Mouse (Mus musculus) frontal cortex, postnatal 25 days (tissue): ENCODE data around the gene Syngr3.
"Not testable (repeated sequence)": the region's sequence is repeated elsewhere in the genome, so short reads cannot be mapped to it uniquely, and the experiment has no call there.

Source experiments
- DNase-seq, 2 experiments: peaks; one replicate each; pipeline ENCODE4 v3.0.0; 2022; ENCODE audit warnings: low spot score in 2 of 2

Gene Syngr3

DNA sequence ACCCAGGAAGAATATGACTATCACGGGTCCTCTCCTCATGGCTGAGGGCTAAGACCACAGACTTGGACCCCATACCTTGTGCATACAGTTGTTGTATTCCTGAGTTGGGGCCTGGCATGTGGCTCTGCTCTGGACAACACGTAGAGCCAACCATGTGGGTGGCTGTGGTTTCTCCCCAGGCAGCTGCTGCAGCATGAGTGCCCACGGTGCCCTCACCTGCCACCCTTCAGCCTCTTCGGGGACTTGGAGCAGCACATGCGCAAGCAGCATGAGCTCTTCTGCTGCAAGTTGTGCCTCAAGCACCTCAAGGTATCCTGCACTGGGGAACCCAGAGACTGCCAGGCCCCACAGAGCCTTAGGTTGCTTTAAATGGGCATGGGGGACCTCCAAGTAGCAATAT is 12.9 kb downstream of the Syngr3 start:
- no peak for DNase-seq

DNA sequence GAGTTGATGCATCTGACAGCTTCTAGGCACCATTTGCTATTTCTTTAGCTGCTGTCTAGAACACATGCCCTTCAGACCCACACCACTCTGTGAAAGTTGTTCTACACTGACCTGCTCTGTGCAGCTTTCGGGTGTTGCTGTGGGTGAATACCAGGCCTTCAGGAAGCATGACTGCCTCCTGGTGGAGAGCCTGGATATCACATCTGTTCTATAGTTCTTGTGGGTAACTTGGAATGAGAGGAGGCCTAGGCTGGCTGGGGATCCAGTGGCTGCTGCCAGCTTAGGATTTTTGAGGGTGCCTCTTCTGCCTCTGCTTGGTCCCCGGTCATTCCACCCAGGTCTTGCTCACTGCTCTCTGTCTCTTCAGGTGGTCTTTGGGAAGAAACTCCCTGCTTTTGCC is 13.6 kb downstream of the Syngr3 start:
- peak in 1 of 2 experiments; percentile 46 for DNase-seq

DNA sequence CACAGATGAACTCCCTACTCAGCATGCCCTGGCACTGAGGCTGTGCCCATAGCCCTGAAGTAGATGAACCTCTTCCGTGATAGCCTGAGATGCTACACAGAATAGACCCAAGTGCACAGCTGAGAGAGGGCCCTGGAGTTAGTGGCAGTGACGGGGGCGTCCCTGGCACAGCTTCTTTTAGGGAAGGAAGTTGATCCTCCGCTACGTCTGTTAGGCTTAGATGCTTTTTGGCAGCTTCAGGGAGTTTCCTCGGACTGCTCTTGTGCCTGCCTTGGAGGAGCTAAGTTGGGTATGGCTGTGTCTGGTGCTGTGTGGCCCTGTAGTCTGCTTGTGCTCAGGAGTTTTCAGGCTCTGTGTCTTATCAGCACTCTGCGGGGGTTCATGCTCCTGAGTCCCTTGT is 15.5 kb downstream of the Syngr3 start:
- no peak for DNase-seq

DNA sequence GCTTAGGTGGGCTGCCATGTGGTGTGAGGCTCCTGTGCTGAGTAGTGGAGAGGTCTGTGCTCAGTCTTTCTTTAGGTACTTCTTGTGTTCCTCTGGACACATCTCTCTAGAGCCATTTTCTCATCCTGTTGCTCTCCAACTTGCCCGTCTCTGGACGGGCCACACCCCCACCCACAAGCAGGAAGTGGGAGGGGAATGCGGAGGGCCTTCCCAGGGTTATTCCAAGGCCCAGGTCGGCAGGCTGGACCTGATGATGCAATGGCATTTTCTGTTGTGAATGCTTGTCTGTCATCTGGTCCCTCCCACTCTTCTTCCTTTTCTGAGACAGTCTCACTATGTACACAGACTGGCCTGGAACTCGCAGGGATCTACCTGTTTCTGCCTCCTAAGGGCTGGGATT is 17.6 kb downstream of the Syngr3 start:
- no peak for DNase-seq

DNA sequence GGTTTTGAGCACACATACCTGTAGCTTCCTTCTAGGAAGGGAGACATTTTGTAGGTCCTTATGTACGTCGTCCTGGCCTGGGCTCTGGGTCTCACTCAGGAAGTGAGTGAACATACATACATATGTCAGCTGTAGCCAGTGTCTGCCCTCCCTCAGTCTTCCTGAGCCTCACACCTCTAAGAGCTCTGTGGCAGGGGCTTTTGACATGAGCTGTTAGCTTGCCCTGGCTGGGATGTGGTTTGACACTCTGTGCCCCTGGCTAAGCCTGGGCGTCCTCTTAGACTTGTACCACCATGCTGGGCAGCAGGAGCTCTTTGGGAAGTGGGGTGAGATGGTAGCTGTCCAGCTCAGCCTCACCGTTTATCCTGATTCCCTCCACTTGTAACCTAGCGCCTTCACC is 18.4 kb downstream of the Syngr3 start:
- no peak for DNase-seq

DNA sequence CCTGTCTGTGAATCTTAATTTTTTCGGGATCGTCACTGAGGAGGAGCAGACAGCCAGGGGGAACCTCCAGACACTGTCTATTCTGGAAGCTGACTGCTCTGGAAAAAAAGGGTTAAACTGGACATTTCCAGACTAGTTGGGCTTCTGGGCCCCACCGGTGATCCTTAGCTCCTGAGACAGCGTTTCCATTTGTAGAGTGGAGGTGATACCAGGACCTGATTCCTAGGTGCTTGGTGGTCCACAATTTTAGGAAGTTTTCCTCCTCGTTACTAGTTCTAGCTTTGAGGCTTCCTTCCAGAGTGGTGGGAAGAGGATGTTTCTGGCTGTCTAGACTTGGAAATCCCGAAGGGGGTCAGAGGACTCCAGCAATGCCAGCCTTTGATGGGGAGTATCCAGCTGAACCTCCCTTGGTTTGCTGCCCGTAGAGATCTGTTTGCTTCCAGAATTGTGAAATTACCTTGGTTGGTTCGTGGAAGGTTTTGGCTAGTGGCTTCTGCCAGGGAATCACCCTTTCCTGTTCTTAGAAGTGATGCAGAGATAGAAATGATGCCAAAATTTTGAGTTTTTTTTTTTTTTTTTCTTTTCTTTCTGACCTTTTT is 19.4 kb downstream of the Syngr3 start:
- DNase-seq: no peak

DNA sequence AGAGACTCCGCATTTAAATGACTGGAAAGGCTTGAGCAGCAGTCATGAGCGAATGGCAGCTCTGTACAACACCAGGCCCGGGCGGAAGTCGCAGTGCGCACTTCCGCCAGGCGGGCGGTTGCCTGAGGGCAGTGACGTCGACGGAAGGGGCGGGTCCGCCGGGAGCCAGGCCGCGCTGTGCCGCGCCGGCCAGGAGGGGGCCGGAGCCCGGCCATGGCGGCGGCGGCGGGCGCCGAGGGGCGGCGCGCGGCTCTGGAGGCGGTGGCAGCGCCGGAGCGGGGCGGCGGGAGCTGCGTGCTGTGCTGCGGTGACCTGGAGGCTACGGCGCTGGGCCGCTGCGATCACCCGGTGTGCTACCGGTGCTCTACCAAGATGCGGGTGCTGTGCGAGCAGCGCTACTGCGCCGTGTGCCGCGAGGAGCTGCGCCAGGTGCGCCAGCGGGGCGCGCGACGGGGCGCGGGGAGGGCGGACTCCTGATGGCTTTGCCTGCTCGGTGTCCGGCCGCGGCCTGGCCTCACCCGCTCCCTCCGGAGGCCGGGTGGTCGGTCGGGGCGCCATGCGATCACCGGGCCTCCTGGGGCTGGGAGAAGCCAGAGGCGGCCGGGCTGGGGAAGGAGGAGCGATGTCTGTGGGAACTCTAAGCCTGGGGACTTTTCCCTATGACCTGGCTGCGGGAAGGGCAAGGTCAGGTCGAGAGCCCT is 20.1 kb downstream of the Syngr3 start, which contains the start of gene Zfp598:
Zfp598 (plus strand) TSS at position 143 of the 701 bp plus-strand sequence.
- peak; percentile 78 to 91 for DNase-seq

DNA sequence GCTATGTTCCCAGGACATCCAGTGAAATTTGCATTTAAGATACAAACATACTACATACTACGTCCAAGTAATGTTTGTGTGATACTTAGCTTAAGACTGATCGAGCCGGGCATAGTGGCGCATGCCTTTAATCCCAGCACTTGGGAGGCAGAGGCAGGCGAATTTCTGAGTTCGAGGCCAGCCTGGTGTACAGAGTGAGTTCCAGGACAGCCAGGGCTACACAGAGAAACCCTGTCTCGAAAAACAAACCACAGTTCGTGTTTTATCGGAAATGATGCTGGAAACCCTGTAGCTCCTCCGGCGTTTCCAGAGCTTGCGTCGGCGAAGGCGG is 20.6 kb downstream of the Syngr3 start:
- DNase-seq: not testable (repeated sequence)

DNA sequence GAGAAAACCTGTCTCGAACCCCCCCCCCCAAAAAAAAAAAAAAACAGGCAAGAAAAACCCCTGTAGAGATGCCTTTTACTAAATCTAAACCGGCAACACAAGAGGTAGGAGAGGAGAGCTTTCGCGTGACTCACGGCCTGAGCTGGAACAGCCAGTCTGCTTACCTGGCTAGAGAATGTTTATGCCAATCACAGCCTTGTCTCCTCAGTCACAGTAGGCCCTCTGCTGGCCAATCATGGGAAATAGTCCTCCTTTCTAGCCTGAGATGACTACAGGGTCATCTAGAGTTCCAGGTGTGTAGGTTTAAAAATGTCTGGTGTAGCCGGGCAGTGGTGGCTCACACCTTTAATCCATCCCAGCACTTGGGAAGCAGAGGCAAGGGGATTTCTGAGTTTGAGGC is 22.3 kb downstream of the Syngr3 start:
- DNase-seq: peak in 1 of 2 experiments; percentile 48

DNA sequence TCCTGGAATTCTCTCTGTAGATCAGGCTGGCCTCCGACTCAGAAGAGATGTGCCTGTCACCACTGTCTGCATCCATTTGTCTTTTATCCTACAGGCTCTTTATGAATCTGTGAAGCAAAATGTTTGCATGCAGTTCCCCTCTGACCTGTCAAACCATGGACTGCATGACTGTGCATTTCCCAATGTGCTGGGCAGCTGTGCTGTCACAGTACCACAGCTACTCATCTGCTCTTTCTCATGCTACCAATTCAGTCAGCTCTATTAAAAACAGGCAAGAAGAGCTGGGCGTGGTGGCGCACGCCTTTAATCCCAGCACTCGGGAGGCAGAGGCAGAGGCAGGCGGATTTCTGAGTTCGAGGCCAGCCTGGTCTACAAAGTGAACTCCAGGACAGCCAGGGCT is 22.7 kb downstream of the Syngr3 start:
- not testable (repeated sequence) for DNase-seq

DNA sequence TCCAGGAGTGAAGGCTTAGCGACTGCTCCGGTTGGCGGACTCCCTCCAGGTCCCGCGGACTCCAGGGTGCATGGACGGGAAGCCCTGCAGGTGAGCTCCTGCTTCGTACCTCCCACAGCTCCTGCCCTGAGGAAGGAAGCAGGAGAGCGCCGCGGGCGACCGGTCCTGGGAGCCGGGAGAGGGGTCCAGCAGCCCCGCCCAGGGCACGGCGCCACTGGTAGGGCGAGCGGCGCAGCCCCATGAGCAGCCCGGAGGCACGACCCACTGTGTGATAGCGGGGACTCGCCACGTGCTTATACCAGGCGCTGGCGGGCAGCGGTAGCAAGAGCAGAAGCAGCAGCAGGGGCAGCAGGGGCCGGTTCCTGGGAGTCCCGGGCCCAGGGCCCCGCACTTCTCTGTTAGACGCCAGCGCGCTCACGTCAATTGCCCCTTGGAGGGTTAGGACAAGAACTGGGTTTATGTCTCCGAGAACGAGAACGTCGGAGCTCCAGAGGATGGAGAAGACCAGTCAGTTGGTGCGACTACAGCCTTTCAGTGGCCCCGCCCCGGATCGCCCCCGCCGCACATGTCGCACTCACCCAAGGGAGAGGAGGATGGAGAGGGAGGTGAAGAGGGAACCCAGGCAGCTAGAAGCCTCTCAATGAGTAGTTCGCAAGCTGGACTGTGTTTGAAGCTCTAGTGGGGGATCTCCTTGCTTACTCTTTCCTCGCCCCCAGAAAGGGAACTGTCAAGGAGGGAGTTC is 31.6 kb downstream of the Syngr3 start, which contains the start of gene Npw:
Npw (minus strand) TSS at position 441 of the 742 bp plus-strand sequence.
- no peak for DNase-seq

DNA sequence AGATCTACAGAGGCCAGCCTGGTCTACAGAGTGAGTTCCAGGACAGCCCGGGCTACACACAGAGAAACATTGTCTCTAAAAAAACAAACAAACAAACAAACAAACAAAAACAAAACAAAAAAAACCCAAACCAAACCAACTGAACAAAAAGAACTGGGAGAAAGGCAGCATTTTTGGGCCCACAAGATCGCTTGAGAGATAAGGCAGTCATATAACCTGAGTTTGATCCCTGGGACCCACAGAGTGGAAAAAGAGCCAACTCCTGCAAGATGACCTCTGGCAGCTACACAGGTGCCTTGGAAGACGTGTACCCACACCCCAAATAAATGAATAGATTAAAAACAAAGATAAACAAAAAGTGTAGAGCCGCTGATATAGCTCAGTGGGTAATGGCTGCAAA is 34.8 kb downstream of the Syngr3 start:
- DNase-seq: no peak

DNA sequence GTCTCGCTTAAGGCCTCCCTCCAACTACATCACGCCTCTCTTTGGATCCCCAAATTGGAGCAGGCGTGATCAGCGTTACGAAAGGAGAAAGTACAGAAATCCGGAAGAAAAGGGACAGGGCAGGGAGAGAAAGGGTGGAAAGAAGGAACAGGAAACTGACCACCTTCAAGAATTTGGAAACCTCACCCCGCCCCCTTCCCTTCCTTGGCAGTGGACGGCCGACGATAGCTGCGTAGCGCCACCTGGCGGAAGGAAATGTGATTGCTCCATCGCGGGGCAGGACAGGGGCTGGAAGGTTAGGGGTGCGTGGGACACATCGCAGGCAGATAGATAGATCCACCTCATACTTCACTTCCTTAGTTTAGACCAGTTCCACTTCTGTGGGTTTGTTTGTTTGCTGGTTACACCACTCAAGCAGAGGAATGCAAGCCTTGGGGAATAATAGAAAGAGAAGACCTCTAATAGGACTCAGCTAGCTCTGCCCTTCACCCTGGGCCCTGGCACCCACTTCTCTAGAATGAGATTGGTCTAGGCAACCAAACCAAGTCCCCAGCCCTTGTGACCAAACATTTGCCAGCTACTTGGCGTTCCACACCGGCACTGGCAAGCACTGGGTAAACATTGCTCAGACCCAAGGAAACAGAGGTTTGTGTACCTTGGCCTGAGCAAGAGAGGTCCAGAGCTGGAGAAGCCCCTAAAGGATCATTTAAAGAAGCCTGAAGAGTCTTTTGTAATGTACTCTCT is 35.6 kb downstream of the Syngr3 start:
- peak in 1 of 2 experiments; percentile 50 for DNase-seq

DNA sequence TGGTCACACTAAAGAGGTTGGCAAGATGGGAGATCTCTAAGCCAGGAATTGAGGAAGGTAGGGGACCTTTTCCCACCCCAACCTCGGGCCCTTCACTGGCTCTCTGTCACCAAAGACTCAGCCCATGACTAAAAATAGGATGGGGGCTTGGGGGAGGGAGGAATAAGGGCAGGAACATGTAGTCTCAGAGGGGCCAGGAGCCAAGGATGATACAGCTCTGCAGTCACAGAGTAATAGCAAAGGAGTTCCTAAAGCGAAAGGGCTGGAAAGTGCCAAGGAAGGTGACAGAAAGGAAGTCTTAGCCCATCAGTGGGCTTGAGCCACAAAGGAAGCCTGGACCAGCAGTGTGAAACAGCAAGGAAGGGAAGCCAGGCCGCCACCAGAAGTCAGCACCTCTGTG is 37.9 kb downstream of the Syngr3 start:
- DNase-seq: no peak

DNA sequence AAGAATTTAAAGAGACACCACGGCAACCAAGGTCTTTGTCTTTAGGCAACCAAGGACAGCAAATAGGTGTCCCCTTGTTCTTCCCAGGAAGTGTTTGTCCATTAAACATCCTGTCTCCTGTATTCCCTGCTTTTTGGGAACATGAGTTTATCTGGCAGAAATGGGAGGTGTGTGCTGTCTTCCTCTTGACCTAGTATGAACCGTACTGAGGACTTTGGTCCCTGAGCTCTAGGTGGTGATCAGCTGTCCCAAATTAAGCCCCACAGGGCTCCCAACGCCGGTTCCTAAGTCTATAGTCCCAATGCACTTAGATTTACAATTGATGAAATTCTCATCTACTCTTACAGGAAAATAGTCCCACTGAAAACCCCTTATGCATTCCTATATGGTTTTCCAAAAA is 39.0 kb downstream of the Syngr3 start:
- DNase-seq: no peak

DNA sequence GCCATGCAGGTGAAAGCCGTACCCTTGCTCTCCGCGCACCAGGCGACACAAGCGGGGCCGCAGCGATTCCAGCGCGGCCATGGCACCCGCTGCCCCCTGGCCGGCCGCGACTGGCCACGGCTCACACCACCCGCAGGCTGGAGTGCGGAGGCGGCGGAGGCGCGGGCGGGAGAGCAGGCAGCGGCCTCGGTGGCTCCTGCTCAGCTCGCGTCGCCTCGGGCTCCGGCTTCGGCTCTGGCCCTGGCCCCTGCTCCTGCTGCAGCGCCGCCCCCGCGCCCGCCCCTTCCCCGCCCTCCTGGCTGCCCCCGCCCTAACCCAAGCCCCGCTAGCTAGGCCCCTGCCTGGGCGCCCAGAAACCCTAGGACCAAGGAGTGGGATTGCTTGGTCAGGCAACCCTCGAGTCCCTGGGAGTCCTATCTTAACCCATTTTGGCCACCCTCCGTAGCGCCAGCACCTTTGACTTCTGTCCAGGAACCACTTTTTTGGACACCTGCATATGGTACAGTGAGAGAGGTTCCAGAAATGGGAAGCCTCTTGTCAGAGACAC is 39.6 kb downstream of the Syngr3 start, which contains the start of gene Slc9a3r2:
Slc9a3r2 (minus strand) TSS at position 258 of the 547 bp plus-strand sequence.
- DNase-seq: no peak

DNA sequence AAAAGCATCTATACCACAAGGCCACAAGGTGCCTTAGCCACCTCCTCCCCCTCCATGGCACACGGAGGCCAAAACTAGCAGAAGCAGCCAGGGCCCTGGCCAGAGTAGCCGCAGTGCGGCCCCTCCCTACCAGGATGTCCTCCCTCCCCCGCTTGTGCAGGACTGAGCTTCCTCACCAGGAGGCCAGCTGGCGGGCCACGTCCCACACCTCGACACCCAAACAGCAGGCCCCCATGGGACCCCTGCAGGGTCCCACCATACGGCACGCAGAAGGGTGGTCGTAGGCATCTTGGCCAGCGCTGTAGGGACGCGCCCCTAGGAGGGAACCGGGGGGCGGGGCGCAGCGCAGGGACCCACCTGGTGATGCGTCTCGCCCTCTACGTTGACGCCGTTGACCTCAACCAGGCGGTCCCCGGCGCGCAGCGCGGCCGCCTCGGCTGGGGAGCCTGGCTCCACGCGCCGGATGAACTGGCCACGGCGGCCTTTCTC is 40.1 kb downstream of the Syngr3 start:
- no peak for DNase-seq

DNA sequence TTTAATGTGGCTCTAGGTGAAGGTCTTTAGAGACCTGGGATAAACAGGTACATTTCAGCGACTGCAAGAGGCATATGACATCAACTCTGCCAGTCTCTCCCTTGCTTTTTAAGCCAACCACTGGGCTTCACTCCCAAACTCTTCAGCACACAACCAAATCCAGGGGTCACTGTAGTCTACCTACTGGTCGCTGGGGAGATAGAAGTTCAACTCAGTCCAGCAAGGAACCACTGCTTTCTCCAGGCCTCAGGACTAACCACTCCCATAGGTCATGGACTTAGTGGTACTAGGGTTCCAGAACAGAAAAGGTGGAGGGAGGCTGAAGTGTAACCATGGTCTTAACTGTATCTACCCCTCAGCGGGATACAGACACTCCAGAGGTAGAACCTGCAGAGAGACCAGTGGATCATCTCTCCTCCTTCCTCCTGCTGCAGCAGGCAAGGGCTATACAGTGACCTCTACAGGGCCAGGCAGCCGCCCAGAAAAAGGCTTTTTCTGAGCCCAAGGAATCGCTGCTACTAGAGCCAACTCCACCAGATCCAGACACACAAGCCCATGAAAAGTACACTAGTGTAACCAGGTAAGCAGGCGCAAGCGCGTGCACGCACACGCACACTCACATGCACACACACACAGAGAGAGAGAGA is 40.9 kb downstream of the Syngr3 start:
- DNase-seq: no peak

DNA sequence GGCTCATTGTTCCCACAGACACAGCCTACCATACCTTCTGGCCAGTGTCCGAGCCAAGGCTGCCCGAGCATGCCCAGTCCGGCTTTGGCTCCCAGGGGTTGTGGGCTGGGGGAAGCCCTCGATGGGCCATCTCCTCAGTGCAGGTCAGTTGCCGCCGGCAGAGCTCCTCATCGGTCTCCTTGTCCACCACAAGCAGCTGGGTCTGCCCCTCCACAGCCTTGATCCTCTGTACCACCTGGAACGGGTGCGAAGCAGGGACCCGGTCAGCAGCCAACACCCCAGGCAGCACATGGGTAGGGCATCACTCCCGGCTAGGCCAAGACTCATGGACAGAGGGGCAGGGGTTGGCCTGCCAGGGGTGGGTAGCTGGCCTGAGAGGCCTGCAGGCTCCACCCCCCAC is 42.3 kb downstream of the Syngr3 start:
- DNase-seq: no peak

DNA sequence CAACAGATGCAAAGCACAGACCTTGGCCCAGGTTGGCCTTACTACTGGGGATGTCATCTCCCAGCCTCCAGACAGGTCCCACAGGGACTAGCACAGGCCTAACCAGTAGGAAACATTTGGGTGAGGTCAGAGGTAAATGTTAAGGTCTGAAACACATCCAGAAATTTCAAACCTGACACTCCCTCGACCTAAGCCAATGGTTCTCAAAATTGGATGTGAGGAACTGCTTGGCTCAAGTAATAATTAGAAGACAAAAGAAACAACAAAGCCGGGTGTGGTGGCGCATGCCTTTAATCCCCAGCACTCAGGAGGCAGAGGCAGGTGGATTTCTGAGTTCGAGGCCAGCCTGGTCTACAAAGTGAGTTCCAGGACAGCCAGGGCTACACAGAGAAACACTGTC is 43.4 kb downstream of the Syngr3 start:
- no peak for DNase-seq

DNA sequence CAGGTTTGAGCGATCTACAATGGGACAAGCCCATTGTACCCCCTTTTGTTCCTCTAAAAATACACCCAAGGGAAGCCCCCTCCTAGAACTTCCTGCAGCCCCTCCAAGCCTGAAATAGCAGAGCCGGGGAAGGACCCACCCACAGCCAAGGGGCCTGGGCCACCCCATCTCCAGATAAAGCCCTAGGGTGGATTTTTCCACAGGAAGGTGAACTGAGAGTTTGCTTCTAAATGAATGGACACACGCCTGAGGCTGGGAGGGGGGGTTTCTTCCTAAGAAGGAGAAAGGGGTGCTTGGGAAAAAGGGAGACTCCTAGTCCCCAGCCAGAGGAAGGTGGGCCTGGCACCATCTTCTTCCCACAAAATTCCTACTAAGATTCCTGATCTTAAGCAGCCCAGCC is 43.8 kb downstream of the Syngr3 start:
- DNase-seq: no peak
